Mouse (Mus musculus): ENCODE measurements around the gene Eea1. TPM values are rescaled to one million over a fixed set of nuclear protein-coding genes. Genes with fewer than 3 reads are reported as not detected.

Gene Eea1
- total RNA-seq, 2 experiments from 2014 or later, result 24.1 to 39.9 TPM

- no peak for ATAC-seq (replicated peaks; ENCODE audit: low FRiP score, low TSS enrichment, poor library complexity, severe bottlenecking)
Observed at GRCm38 (mm10) chr10:96034106-96034505, 93.7 kb downstream of the Eea1 start.

GRCm38 (mm10) chr10:96035951-96036350, 95.5 kb downstream of the Eea1 start:
- no peak for ATAC-seq (replicated peaks; ENCODE audit: low FRiP score, low TSS enrichment, poor library complexity, severe bottlenecking)

GRCm38 (mm10) chr10:96044216-96044615, 103.8 kb downstream of the Eea1 start:
- ATAC-seq (replicated peaks; ENCODE audit: low FRiP score, low TSS enrichment, poor library complexity, severe bottlenecking), result no peak

GRCm38 (mm10) chr10:96047960-96048536, 107.6 kb downstream of the Eea1 start:
- ATAC-seq (replicated peaks; ENCODE audit: low FRiP score, low TSS enrichment, poor library complexity, severe bottlenecking), result no peak

GRCm38 (mm10) chr10:96048550-96048949, 108.1 kb downstream of the Eea1 start:
- peak; percentile 56; the same call in 1 of the 2 replicates for ATAC-seq (replicated peaks; ENCODE audit: low FRiP score, low TSS enrichment, poor library complexity, severe bottlenecking)

- ATAC-seq (replicated peaks; ENCODE audit: low FRiP score, low TSS enrichment, poor library complexity, severe bottlenecking), result no peak
Observed at GRCm38 (mm10) chr10:96067347-96067746, 126.9 kb downstream of the Eea1 start.

- ATAC-seq (replicated peaks; ENCODE audit: low FRiP score, low TSS enrichment, poor library complexity, severe bottlenecking), result no peak
Observed at GRCm38 (mm10) chr10:96074386-96074785, 133.9 kb downstream of the Eea1 start.

GRCm38 (mm10) chr10:96075403-96075802, 135.0 kb downstream of the Eea1 start:
- ATAC-seq (replicated peaks; ENCODE audit: low FRiP score, low TSS enrichment, poor library complexity, severe bottlenecking), result no peak

- ATAC-seq (replicated peaks; ENCODE audit: low FRiP score, low TSS enrichment, poor library complexity, severe bottlenecking), result no peak
Observed at GRCm38 (mm10) chr10:96075880-96076279, 135.4 kb downstream of the Eea1 start.

GRCm38 (mm10) chr10:96076461-96076860, 136.0 kb downstream of the Eea1 start:
- ATAC-seq (replicated peaks; ENCODE audit: low FRiP score, low TSS enrichment, poor library complexity, severe bottlenecking), result no peak

- ATAC-seq (replicated peaks; ENCODE audit: low FRiP score, low TSS enrichment, poor library complexity, severe bottlenecking), result peak; percentile 100
Observed at GRCm38 (mm10) chr10:96077480-96078066, 137.1 kb downstream of the Eea1 start.

- ATAC-seq (replicated peaks; ENCODE audit: low FRiP score, low TSS enrichment, poor library complexity, severe bottlenecking), result no peak
Observed at GRCm38 (mm10) chr10:96079823-96080222, 139.4 kb downstream of the Eea1 start.

- 0 out of 2 replicates have a peak, but pooled peaks have one; percentile 42 for ATAC-seq (replicated peaks; ENCODE audit: low FRiP score, low TSS enrichment, poor library complexity, severe bottlenecking)
Observed at GRCm38 (mm10) chr10:96080440-96081381, 140.3 kb downstream of the Eea1 start.

- peak; percentile 58 for ATAC-seq (replicated peaks; ENCODE audit: low FRiP score, low TSS enrichment, poor library complexity, severe bottlenecking)
Observed at GRCm38 (mm10) chr10:96082203-96082602, 141.8 kb downstream of the Eea1 start.

- ATAC-seq (replicated peaks; ENCODE audit: low FRiP score, low TSS enrichment, poor library complexity, severe bottlenecking), result no peak
Observed at GRCm38 (mm10) chr10:96089744-96090143, 149.3 kb downstream of the Eea1 start.

- no peak for ATAC-seq (replicated peaks; ENCODE audit: low FRiP score, low TSS enrichment, poor library complexity, severe bottlenecking)
Observed at GRCm38 (mm10) chr10:96090388-96090787, 149.9 kb downstream of the Eea1 start.

- no peak for ATAC-seq (replicated peaks; ENCODE audit: low FRiP score, low TSS enrichment, poor library complexity, severe bottlenecking)
Observed at GRCm38 (mm10) chr10:96093890-96094531, 153.6 kb downstream of the Eea1 start.

- ATAC-seq (replicated peaks; ENCODE audit: low FRiP score, low TSS enrichment, poor library complexity, severe bottlenecking), result no peak
Observed at GRCm38 (mm10) chr10:96094559-96094958, 154.1 kb downstream of the Eea1 start.

All from megakaryocyte-erythroid progenitor cell, adult 5-6 weeks (primary cell).